Mouse (Mus musculus): Measurements from ENCODE around the gene R3hdml. TPM values are rescaled to one million over a fixed set of nuclear protein-coding genes. Genes with fewer than 3 reads are reported as not detected.

R3hdml gene
- polyA plus RNA-seq, 3 experiments from 2014 or later = not detected

DNA sequence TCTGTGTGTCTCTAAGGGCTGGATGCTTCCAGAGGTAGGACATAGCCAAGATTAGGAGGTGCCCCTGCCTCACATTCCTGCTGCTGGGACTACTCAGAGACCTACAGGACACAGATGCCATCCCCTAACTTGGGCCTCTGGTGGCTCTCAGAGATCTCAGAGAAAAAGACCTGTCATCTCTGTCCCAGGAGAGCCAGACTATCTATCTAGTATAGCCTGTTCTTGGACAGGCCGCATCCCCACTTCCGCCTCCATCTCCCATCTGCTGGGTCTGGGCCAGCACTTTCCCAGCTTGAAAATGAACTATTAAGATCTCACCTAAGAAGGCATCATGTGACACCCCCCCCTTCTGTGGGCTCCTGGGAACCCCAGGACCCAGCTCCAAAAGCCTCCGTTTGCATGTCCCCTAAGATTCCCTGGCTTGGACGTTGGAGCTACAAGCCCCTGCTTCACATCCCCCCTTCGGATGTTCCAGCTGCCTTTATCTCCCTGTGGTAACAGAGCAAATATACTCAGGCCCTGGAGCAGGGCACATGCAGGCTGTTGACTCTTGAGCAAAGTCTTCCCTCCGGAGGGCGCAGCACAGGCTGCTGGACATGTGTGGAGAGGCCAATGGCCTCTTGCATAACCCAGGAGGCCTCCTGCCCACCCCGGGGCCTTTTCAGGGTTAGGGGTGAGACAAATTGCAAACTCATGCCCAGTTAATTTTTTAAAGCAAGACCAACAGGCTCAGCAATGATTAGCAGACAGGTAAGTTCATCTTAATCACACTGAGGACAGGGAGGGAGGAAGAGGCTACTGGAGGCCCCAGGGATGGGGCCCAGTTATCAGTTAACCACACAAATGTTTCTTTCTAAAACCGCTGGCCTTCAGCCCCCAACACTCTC is 48.4 kb downstream of the R3hdml start:
- ATAC-seq = no peak

DNA sequence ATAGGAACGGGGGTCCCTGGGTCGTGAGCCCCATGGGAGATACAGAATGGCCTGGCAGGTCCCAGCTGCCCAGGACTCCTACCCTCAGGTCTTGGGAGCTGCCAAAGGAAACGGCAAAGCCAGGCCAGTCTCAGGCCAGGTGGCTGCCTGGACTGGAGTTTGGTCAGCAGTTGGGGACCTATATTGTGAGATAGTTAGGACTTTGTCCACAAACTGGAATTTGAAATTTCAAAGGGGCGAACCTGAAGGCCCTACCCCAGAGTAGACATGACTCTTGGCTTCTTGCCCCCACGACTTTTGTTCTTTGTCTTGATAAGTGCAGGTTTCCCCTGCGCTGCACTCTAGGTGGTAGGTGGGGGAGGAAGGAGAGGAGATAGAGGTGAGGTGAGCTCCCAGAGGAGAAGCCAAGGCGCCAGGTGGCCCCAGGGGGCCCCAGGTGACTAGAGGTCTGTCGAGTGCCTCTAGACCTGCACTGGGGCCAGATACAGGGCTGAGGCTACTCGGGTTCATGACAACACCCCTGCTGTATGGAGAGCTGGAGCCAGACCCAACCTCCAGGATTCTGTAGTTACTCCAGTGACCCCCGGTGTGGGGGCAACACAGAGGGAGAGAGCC is 49.6 kb downstream of the R3hdml start:
- no peak for ATAC-seq

GRCm38 (mm10) chr2:163542674-163543073 is 50.6 kb downstream of the R3hdml start:
- ATAC-seq = no peak

GRCm38 (mm10) chr2:163546623-163547318 is 54.7 kb downstream of the R3hdml start:
- ATAC-seq = no peak

- ATAC-seq = no peak
These were observed 56.7 kb downstream of the R3hdml start for GRCm38 (mm10) chr2:163548822-163549221.

DNA sequence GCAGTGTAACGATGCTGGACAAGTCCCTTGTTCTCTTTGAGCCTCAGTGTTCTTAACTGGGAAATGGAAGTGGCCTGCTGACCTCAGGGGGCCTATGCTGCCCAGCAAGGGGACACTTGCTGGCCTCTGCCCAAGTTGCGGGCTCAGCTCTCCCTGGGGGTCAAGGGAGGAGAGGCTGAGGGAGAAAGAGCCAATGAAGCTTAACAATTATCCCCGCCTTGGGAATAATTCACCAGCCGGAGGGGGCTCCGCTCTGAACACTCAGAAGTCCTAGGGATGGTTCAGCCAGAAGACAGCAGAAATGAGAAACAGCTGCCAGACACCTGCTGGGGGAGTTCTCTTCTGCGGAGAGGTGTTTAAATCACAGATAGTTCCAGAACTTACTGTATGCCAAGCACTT is 57.7 kb downstream of the R3hdml start:
- no peak for ATAC-seq

Other genes starting within 250 kb of the R3hdml start
- gene Jph2, start 94.3 kb upstream of the R3hdml start, polyA plus RNA-seq (2017; shearing (Covaris generic)) = not detected
- gene Oser1, start 67.6 kb upstream of the R3hdml start, polyA plus RNA-seq (2017; shearing (Covaris generic)) = 100 to 1,000 TPM; 120 to 137 (median 126) TPM
- gene Gdap1l1, start 53.8 kb upstream of the R3hdml start, polyA plus RNA-seq (2017; shearing (Covaris generic)) = under 1 TPM in 1 of 3 experiments, not detected in 2; 0.39 TPM
- 1 to 10 TPM; 1.3 to 3.0 (median 2.2) TPM for gene Fitm2, start 19.7 kb upstream of the R3hdml start, polyA plus RNA-seq (2017; shearing (Covaris generic))
- not detected for gene Hnf4a, start 14.5 kb downstream of the R3hdml start, polyA plus RNA-seq (2017; shearing (Covaris generic))
- 10 to 100 TPM; 37.3 to 41.8 (median 40.6) TPM for gene Ttpal, start 110.0 kb downstream of the R3hdml start, polyA plus RNA-seq (2017; shearing (Covaris generic))
- gene Serinc3, start 152.8 kb downstream of the R3hdml start, polyA plus RNA-seq (2017; shearing (Covaris generic)) = 100 to 1,000 TPM; 124 to 178 (median 145) TPM
- gene Pkig, start 166.1 kb downstream of the R3hdml start, polyA plus RNA-seq (2017; shearing (Covaris generic)) = 1 to 10 TPM; 2.0 to 5.5 (median 3.3) TPM

Measured in inflammation-experienced regulatory T-cells, adult 6 months (primary cell).